Mouse (Mus musculus) midbrain, embryonic 12.5 days (tissue): ENCODE data around the gene Msx1. TPM values are rescaled to one million over a fixed set of nuclear protein-coding genes. Genes with fewer than 3 reads are reported as not detected.
A peak's percentile ranks its signal among the peaks of the same experiment; 100 is the strongest.
"Not testable (repeated sequence)": the region's sequence is repeated elsewhere in the genome, so short reads cannot be mapped to it uniquely, and the experiment has no call there.

Experiments used
- ATAC-seq: fragments of 200-750 bp; cut with Nextera tagmentation; 2 replicates; pipeline ENCODE4 v1.8.0; 2017; ENCODE audit warnings: low read depth, moderate TSS enrichment, moderate library complexity; ENCODE audit not compliant: low FRiP score
- H3K27ac ChIP-seq: fragments of 300-500 bp; sonication (generic); replicated peaks from 2 replicates; pipeline ENCODE4 v1.5.1; 2016; ENCODE audit warnings: mild to moderate bottlenecking
- H3K27me3 ChIP-seq: fragments of 300-500 bp; sonication (generic); 2 replicates; pipeline ENCODE4 v1.6.1; 2016; ENCODE audit warnings: mild to moderate bottlenecking
- H3K36me3 ChIP-seq: fragments of 300-500 bp; sonication (generic); 2 replicates; pipeline ENCODE4 v1.6.1; 2016
- H3K4me1 ChIP-seq: fragments of 300-500 bp; sonication (generic); 2 replicates; pipeline ENCODE4 v1.6.1; 2016
- H3K4me2 ChIP-seq: fragments of 300-500 bp; sonication (generic); replicated peaks from 2 replicates; pipeline ENCODE4 v1.6.1; 2016; ENCODE audit warnings: mild to moderate bottlenecking, moderate library complexity
- H3K4me3 ChIP-seq: fragments of 300-500 bp; sonication (generic); 2 replicates; pipeline ENCODE4 v1.5.1; 2016; ENCODE audit warnings: mild to moderate bottlenecking
- H3K9ac ChIP-seq: fragments of 300-500 bp; sonication (generic); replicated peaks from 2 replicates; pipeline ENCODE4 v1.6.1; 2016; ENCODE audit warnings: mild to moderate bottlenecking, moderate library complexity
- H3K9me3 ChIP-seq: fragments of 300-500 bp; sonication (generic); 2 replicates; pipeline ENCODE4 v1.6.1; 2016; ENCODE audit warnings: mild to moderate bottlenecking
- WGBS: fragments of 180-500 bp; shearing (Covaris S2); methylation state at CpG from one replicate; pipeline ENCODE4 v1.1.7; 2016; 5-methylcytosine and 5-hydroxymethylcytosine counted together
- polyA plus RNA-seq: library from polyadenylated mRNA; unstranded; fragments of >200 nt; fragmentation: Nextera tagmentation; extraction: Ambion mirVana; gene quantifications from 2 replicates; pipeline ENCODE4 v1.2.1, GENCODE M21; 2016

Gene Msx1
- polyA plus RNA-seq, 1 experiment from 2014 or later = 102 TPM

DNA sequence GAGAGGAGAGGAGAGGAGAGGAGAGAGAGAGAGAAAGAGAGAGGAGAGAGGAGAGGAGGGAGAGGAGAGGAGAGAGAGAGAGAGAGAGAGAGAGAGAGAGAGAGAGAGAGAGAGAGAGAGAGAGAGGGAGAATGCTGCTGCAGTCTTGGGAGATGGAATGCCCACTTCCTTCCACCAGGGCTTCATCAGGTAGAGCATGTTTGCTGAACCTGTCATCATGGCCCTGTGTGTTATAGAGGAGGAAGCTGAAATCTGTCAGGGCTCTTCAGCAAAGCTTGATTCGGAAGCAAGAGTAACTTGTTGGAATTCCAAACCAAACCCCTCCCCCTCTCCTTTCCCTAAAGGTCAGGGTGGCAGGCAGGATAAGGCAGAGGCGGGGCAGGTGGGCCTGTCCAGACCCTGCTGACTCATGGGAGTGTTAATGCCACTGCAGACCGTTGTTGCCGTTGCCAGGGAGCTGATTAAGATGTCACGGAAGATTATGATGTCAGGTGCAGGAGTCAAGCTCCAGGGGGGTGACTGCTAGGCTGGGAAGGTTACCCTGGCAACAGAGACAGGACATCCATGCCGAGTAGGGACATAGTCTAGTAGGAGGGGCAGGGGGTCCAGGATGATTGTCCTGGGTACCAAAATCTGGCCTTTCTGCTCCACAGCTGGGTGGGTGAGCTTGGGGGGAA, 11.3 kb upstream of the Msx1 start:
- WGBS = under 1% methylated on average over 6 of the region's 6 CpGs
- ATAC-seq = peak; percentile 90
- no peak overlapping the region; the same call in 1 of the 2 replicates for H3K4me2 ChIP-seq

DNA sequence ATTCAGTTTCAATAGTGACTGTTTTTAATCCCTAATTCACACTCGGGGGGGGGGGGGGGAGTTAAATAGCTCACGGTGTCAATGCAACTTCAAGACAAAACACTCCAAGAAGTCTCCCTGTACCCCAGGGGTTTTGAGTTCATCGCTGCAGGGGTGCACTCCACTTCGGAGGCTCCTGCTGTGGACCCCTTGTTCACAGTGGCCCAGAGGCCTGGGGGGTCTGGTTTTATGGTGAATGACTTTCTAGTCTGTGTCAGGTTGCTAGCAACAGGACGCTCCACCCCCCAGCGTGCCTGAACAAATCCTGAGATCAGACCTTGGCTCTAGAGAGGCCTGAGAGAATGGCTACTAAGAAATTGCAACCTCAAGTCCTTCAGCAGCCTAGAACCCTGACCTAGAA, 8.4 kb upstream of the Msx1 start:
- Histone ChIP-seq H3K9me3 (0 out of 2 replicates have a peak, but pooled peaks cover 4% of the 10 kb centered on the region), H3K4me3 (no peak overlapping the region), H3K4me1 (peaks cover 24% of the 10 kb centered on the region), H3K4me2 (no peak overlapping the region), H3K27ac (no peak overlapping the region), H3K36me3 (no peaks in the 10 kb centered on the region), H3K27me3 (peaks cover 98% of the 10 kb centered on the region), H3K9ac (no peak overlapping the region)
- no peak for ATAC-seq
- 1% methylated on average over 6 of the region's 6 CpGs for WGBS

More for the DNA sequence above, 11.3 kb upstream of the Msx1 start:
- Histone ChIP-seq H3K9ac (no peak overlapping the region), H3K27me3 (peaks cover 98% of the 10 kb centered on the region), H3K9me3 (no peaks in the 10 kb centered on the region), H3K4me3 (no peak overlapping the region), H3K4me1 (peaks cover 15% of the 10 kb centered on the region), H3K27ac (no peak overlapping the region), H3K36me3 (no peaks in the 10 kb centered on the region)

DNA sequence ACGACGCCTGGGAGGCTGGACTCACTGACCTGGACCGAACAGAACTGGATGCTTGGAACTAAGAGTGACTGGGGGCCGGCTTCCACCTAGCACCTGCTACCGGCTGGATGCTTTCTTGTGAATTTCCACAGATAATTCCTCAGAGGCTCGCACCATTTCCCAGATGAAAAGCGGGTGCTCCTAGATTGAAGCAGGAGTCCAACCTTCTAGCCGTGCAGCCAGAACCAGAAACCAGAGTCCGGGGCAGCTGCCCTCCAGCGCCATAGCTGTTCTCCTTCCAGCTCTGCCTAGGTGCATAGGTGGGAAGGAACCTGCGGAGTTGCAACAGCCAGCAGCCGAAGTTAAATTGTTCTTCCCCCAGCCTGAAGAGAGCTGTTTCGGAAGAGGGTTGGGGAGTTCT, 7.6 kb upstream of the Msx1 start:
- Histone ChIP-seq H3K4me1 (peaks cover 31% of the 10 kb centered on the region), H3K4me2 (no peak overlapping the region), H3K9me3 (0 out of 2 replicates have a peak, but pooled peaks cover 4% of the 10 kb centered on the region), H3K4me3 (no peak overlapping the region), H3K27me3 (peaks cover 98% of the 10 kb centered on the region), H3K36me3 (no peaks in the 10 kb centered on the region), H3K9ac (no peak overlapping the region), H3K27ac (no peak overlapping the region)
- 6% methylated on average over 13 of the region's 13 CpGs for WGBS
- ATAC-seq = no peak

DNA sequence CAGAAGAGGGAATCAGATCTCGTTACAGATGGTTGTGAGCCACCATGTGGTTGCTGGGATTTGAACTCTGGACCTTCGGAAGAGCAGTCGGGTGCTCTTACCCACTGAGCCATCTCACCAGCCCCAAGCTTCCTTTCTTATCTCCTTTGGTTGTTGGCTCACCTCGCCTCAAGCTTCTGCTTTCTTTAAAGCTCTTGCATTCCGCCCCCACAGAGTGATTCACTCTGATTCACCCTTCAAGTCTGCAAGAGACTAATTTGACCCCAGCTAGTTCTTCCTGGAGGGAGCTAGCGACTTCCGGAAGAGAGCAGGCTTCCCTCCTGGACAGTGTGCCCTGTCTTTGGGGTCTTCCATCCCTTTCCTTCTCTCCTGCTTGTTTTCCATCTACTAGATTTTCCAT, 6.1 kb upstream of the Msx1 start:
- H3K4me3 ChIP-seq = not testable (repeated sequence)

DNA sequence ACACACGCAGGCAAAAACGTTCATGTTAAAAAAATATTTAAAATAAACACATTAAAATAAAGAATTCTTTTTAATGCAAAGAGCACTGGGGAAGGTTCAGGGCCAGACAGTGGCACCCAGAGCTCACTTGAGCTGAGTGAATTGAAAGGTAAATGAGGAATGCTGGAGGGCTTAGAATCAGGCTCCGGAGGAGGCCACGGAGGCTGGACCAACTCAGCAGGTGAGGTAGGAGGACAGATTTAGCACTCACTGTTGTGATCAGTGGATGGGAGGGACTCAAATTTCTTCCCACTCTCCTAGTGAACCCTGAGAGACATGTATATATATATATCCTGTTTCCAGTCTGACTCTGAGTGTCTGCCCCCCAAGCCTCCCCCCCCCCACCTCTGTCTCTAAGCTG, 5.5 kb upstream of the Msx1 start:
- WGBS = 1% methylated on average over 4 of the region's 4 CpGs
- peaks cover 35% of the 10 kb centered on the region for H3K4me1 ChIP-seq

More for the DNA sequence above, 6.1 kb upstream of the Msx1 start:
- H3K9ac ChIP-seq, H3K9me3 ChIP-seq, H3K4me2 ChIP-seq, H3K27ac ChIP-seq, ATAC-seq, H3K36me3 ChIP-seq: not testable (repeated sequence)
- Histone ChIP-seq H3K4me1 (peaks cover 35% of the 10 kb centered on the region), H3K27me3 (peaks cover 98% of the 10 kb centered on the region)
- WGBS = 19% methylated on average over 6 of the region's 7 CpGs

DNA sequence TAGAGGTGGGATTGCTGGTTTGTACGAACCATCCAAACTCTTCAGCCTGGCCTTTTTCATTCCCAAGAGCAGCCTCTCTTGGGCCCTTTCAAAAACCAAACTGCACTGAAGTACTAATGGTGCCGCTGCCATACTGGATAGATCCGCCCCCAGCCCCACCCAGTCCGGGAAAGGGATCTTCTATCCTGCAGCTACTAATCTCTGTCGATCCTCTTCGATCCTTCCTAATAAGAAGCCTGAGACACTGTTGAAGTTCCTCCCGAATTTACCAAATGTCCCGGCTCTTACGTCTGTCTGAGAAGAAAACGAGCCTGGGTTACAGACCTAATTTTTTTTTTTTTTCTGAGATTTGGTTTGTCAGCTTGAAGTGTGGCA, 4.9 kb upstream of the Msx1 start:
- Histone ChIP-seq H3K27me3 (peaks cover 98% of the 10 kb centered on the region), H3K4me3 (no peak overlapping the region), H3K4me1 (peaks cover 39% of the 10 kb centered on the region), H3K27ac (no peak overlapping the region), H3K36me3 (no peaks in the 10 kb centered on the region), H3K9ac (no peak overlapping the region), H3K9me3 (0 out of 2 replicates have a peak, but pooled peaks cover 4% of the 10 kb centered on the region), H3K4me2 (no peak overlapping the region)
- 2% methylated on average over 10 of the region's 10 CpGs for WGBS
- no peak for ATAC-seq

More for the DNA sequence above, 5.5 kb upstream of the Msx1 start:
- Histone ChIP-seq H3K4me2 (no peak overlapping the region), H3K27ac (no peak overlapping the region), H3K4me3 (no peak overlapping the region), H3K9me3 (0 out of 2 replicates have a peak, but pooled peaks cover 4% of the 10 kb centered on the region), H3K9ac (no peak overlapping the region), H3K27me3 (peaks cover 98% of the 10 kb centered on the region), H3K36me3 (no peaks in the 10 kb centered on the region)
- ATAC-seq = no peak

DNA sequence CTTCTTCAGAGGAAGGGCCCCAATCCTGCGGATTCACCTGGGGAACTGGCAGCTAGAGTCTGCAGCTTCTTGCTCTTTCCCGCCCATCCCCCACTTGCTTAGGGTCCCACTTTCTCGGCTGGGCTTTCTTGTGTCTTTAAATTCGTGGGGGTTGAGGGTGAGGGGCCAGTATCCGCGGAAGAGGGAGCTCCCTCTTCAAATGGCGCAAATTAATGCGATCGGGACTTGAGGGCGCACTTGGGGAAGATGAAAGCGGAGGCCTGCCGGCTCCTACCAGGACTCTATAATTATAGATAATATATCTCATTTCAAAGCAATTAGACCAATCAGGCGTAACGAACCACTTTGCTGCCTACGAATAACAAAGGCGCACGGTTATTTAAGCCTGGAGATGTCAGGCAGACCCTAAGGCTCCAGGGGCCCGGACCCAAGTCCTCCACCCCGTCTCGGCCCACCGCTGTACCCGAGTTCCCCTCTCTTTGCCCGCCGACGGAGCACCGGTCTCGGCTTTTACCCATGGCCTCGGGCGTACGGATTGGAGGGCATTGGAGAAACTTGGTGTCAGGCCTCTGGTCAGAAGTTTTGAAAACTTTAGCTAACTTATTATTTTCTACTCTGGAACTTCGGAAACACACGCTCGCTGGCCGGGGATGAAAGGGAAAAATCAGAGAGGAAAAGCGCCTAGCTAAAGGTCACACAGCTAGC, 4.4 kb upstream of the Msx1 start:
- Histone ChIP-seq H3K9ac (no peak overlapping the region), H3K4me2 (peak overlapping the region; percentile 19; the same call in 1 of the 2 replicates), H3K36me3 (no peaks in the 10 kb centered on the region), H3K27ac (no peak overlapping the region), H3K9me3 (0 out of 2 replicates have a peak, but pooled peaks cover 4% of the 10 kb centered on the region), H3K4me1 (peaks cover 45% of the 10 kb centered on the region), H3K27me3 (peaks cover 98% of the 10 kb centered on the region), H3K4me3 (no peak overlapping the region)
- WGBS = 2% methylated on average over 35 of the region's 35 CpGs
- no peak for ATAC-seq

DNA sequence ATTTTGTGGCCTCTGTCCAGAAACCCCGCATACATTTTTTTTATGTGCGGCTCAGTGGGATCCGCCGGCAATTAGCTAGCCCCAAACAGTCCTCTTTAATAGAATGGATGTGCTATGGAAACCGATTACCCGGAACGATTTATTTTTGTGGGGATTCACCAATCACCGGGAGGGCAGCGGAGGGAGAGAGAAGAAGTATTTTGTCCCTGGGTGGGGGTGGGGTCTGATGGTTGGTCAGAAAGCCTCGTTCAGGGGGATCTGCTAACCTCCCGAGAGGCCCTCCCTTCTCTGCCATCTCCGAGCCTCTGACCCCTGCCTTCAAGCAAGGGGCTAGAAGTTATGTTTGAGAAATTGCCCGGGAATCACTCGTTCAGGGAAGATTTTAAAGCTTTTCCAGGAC, 3.6 kb upstream of the Msx1 start:
- H3K4me1 ChIP-seq = peaks cover 52% of the 10 kb centered on the region
- H3K9ac ChIP-seq = no peak overlapping the region
- H3K9me3 ChIP-seq = 0 out of 2 replicates have a peak, but pooled peaks cover 4% of the 10 kb centered on the region
- H3K27me3 ChIP-seq = peaks cover 98% of the 10 kb centered on the region
- no peak for ATAC-seq
- WGBS = 0% methylated on average over 14 of the region's 14 CpGs
- H3K27ac ChIP-seq = no peak overlapping the region
- no peak overlapping the region for H3K4me3 ChIP-seq
- H3K36me3 ChIP-seq = no peaks in the 10 kb centered on the region
- H3K4me2 ChIP-seq = peak overlapping the region; percentile 36

DNA sequence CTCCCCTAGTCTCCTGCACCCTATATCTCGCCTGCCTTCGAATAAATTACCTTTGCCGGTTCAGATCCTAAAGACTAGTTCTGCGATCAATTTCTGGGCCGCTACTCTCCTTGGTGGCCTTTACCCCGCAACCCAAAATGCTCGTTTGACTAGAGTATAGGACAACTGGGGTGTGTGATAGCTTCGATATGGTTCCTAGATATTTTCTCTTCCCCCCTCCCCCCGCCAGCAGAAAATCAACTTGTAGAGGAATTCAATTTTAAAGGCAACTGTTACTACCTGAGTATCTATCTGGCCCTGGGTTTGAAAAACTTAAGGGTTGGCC, 3.2 kb upstream of the Msx1 start:
- Histone ChIP-seq H3K4me3 (peak overlapping the region; percentile 24), H3K9ac (no peak overlapping the region), H3K9me3 (0 out of 2 replicates have a peak, but pooled peaks cover 4% of the 10 kb centered on the region), H3K4me1 (peaks cover 56% of the 10 kb centered on the region), H3K27ac (no peak overlapping the region), H3K36me3 (no peaks in the 10 kb centered on the region), H3K4me2 (peak overlapping the region; percentile 36), H3K27me3 (peaks cover 98% of the 10 kb centered on the region)
- no peak for ATAC-seq
- under 1% methylated on average over 9 of the region's 9 CpGs for WGBS

DNA sequence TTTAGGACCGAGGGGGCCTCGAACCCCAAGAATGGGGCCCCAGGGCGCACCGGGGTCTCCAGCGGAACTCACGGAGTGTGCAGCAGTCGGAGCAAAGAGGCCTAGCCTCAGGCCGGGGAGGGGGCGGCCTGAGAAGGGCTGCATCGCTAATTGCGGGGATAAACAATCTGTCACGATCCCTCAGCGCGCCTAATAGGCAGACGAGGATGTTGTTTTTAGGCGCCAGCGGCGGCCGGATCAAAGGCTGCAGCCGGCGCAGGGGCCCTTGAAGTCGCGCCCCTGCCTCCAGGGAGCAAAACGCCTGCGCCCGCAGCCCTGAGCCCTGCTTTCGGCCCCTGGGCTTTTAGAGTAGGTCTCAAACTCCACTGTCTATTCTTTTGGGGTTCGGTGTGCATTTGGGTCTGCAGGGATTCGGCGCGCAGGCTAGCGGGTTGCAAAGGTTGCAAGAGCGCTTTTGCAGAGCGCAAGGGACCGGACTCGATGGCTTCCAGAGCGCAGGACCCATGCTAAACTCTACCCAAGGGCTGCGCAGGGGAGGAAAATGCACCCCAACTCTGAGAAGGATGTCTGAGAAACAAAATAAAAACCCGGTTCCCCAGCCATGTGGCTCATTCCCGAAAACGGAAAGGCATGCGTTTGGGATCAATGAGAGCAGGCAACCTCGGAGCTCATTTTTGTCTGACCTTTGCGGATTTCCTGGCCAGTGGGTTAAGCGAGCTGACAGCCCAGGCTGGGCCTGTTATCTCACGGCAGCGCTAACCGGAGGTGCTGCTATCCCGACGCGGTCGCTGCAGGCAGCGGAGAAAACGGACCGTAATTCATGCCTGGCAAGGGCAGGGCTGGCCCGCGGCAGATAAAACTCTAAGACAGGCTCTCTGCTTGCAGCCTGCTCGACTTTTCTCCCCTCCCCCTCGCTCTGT, 2.6 kb upstream of the Msx1 start:
- no peak for ATAC-seq
- Histone ChIP-seq H3K27me3 (peaks cover 98% of the 10 kb centered on the region), H3K4me2 (peak overlapping the region; percentile 36), H3K27ac (no peak overlapping the region; the same call in 1 of the 2 replicates), H3K9ac (no peak overlapping the region), H3K4me1 (peaks cover 52% of the 10 kb centered on the region), H3K36me3 (no peaks in the 10 kb centered on the region), H3K4me3 (peak overlapping the region; percentile 24), H3K9me3 (0 out of 2 replicates have a peak, but pooled peaks cover 4% of the 10 kb centered on the region)
- under 1% methylated on average over 59 of the region's 59 CpGs for WGBS

DNA sequence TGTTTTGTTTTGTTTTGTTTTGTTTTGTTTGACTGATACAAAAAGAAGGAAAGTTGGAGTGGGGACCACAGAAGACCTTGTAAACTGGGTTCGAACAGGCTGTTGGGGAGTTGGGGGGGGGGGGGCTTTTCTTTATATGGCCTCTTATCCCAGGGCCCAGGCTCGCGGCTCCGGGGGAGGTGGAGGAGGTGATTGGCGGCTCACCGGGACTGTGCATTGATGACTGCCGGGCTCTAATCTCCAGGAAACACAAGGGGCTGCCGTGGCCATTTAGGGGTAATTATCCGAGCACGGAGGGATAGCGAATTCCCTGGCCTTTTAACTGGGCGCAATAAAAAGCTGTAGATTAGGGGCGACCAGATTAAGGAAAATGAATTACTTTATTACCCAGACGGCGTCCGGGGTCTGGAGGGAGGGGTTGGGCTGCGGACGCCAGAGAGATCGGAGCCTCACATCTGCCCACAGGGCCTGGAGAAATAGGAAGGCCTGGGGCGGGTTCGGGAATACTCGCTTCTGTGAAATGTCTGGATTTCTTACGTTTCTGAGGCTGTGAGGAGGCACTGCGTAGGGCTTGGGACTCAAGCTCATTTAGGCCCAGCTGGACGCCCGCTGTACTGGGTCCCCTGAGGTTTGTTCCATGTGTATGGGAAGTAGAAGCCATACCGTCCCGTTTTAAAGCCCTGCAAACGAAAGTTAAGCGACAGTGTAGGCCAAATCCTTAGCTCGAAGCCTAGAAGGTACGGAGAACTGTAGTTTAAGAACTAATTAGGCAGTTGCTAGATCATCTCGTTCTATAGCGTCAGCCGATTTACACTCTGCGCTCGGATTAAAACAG, 1.4 kb upstream of the Msx1 start:
- Histone ChIP-seq H3K4me1 (peaks cover 51% of the 10 kb centered on the region), H3K27ac (no peak overlapping the region; the same call in none of the 2 replicates), H3K36me3 (no peaks in the 10 kb centered on the region), H3K4me2 (peak overlapping the region; percentile 36), H3K9ac (no peak overlapping the region), H3K4me3 (0 out of 2 replicates have a peak overlapping the region, but pooled peaks have one; percentile 12), H3K9me3 (0 out of 2 replicates have a peak, but pooled peaks cover 4% of the 10 kb centered on the region), H3K27me3 (peaks cover 98% of the 10 kb centered on the region)
- WGBS = under 1% methylated on average over 37 of the region's 37 CpGs
- peak; percentile 31 for ATAC-seq
